Mouse (Mus musculus) midbrain, embryonic 14.5 days (tissue): ENCODE data around the gene Leng8. TPM values are rescaled to one million over a fixed set of nuclear protein-coding genes. Genes with fewer than 3 reads are reported as not detected.

Experiments
- ATAC-seq: fragments of 200-750 bp; cut with Nextera tagmentation; 2 replicates; pipeline ENCODE4 v1.8.0; 2017; ENCODE audit warnings: moderate number of reproducible peaks, moderate library complexity; ENCODE audit not compliant: low FRiP score, low TSS enrichment
- DNase-seq: peaks from one replicate; pipeline ENCODE4 v3.0.0-alpha.2; 2015
- H3K27ac ChIP-seq: fragments of 300-500 bp; sonication (generic); replicated peaks from 2 replicates; pipeline ENCODE4 v1.5.1; 2014; ENCODE audit warnings: mild to moderate bottlenecking, low read depth, low read length, moderate library complexity
- H3K27me3 ChIP-seq: fragments of 300-500 bp; sonication (generic); 2 replicates; pipeline ENCODE4 v1.6.1; 2014; ENCODE audit warnings: low read length, control low read depth, mixed read lengths; ENCODE audit not compliant: control insufficient read depth, insufficient read depth
- H3K36me3 ChIP-seq: fragments of 300-500 bp; sonication (generic); 2 replicates; pipeline ENCODE4 v1.6.1; 2014; ENCODE audit warnings: low read length, control low read depth; ENCODE audit not compliant: control insufficient read depth, insufficient read depth
- H3K4me1 ChIP-seq: fragments of 300-500 bp; sonication (generic); 2 replicates; pipeline ENCODE4 v1.6.1; 2014; ENCODE audit warnings: mild to moderate bottlenecking, antibody characterized with exemption, low read length, control low read depth; ENCODE audit not compliant: control insufficient read depth, insufficient read depth
- H3K4me2 ChIP-seq: fragments of 300-500 bp; sonication (generic); 2 replicates; pipeline ENCODE4 v1.6.1; 2014; ENCODE audit warnings: mild to moderate bottlenecking, low read length, moderate library complexity
- H3K4me3 ChIP-seq: fragments of 300-500 bp; sonication (generic); replicated peaks from 2 replicates; pipeline ENCODE4 v1.5.1; 2014; ENCODE audit warnings: low read depth, low read length
- H3K9ac ChIP-seq: fragments of 300-500 bp; sonication (generic); replicated peaks from 2 replicates; pipeline ENCODE4 v1.6.1; 2014; ENCODE audit warnings: mild to moderate bottlenecking, low read length, moderate library complexity
- H3K9me3 ChIP-seq: fragments of 300-500 bp; sonication (generic); 2 replicates; pipeline ENCODE4 v1.6.1; 2016; ENCODE audit warnings: low read length, control low read depth, mixed read lengths; ENCODE audit not compliant: control insufficient read depth
- WGBS: fragments of 180-500 bp; shearing (Covaris S2); extraction: QIAGEN DNeasy Blood & Tissue Kit; methylation state at CpG from one replicate; pipeline ENCODE4 v1.1.7; 2014; 5-methylcytosine and 5-hydroxymethylcytosine counted together
- polyA plus RNA-seq: library from polyadenylated mRNA; unstranded; fragments of >200 nt; fragmentation: Nextera tagmentation; extraction: Ambion mirVana; gene quantifications from 2 replicates; pipeline ENCODE4 v1.2.1, GENCODE M21; 2014

Leng8 gene
- polyA plus RNA-seq: 68.4 and 77.3 TPM in 2 replicates

DNA sequence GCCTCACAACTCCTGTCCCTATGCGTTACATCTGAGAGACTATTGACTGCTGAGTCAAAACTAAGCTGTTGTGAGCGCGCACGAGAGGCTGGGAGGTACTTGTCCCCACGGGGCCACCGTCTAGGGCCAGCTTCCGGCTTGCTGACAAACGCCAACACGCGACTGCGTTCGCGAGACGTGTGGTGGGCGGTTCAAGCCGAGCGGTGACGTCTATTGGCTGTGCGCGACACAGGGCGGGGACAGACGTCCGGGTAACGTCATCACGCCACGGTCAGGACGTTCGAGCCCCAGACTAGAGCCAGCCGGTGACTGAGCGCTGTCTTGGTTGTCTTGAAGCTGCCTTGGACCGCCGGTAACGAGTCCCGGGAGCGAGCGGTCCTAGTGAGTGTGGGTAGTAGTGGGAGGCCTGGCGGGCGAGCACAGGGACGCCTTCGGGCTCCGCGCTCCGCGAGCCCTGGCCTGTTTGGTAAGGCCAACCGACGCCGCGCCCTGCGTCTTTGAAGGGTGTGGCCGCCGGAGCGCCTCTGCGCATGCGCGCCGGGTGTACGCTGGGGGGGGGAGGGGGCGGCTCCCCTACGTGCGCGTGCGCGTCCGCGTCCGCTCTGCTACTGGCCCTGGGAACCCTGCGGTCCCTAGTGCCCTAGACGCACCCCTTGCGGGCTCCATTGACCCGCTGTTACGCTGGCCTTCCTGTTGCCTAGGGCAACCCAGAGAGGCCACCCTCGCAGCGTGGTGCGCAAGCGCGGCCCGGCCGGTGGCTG, at the start of gene Leng8:
Gene Leng8, plus strand, starts transcription at position 269 of the 761 bp plus-strand sequence.
- peak; percentile 99 for DNase-seq
- WGBS: under 1% methylated on average over 71 of the region's 78 CpGs
- Histone ChIP-seq H3K27ac (peak within 1 kb of the TSS; percentile 98), H3K9me3 (no peaks in the 10 kb centered on the region), H3K4me3 (peak within 1 kb of the TSS; percentile 78), H3K27me3 (no peaks in the 10 kb centered on the region), H3K4me2 (peak within 1 kb of the TSS; percentile 72), H3K4me1 (peaks cover 8% of the 10 kb centered on the region; the same call in 1 of the 2 replicates), H3K9ac (peak within 1 kb of the TSS; percentile 83), H3K36me3 (peaks cover 47% of the 10 kb centered on the region)
- peak; percentile 99 for ATAC-seq

DNA sequence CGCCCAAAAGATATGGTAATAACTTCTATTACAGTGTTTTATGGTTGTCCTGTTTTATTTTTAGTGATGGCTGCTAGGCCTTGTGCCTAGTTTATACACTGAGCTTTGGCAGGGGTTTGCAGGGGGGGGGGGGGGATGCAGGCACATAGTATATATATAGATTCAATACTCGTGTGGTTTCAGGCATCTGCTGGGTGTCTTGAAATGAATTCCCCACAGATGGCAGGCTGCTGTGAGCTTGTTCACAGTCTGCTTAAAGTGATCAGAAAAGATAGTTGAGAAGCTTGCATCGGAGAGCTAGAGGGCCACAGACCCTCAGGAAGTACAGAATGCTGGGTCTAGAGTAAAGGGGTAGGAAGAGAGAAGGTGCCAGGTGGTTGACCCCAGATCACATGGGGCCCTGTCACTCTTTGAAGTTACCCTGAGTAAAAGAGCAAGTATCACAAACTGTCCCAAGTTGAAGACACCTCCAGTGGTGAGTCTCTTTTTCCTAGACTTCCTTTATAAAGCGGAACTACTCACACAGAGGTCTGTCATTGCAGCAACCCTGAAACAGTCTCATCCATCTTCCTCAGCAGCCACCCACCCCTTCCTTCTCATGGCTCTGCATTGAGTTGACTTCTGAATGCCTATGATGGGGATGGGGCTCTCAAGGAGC, 49.5 kb upstream of the Leng8 start:
- H3K36me3 ChIP-seq: no peaks in the 10 kb centered on the region
- no peak overlapping the region for H3K4me2 ChIP-seq
- no peak overlapping the region for H3K9ac ChIP-seq
- no peaks in the 10 kb centered on the region for H3K9me3 ChIP-seq
- no peak overlapping the region for H3K4me3 ChIP-seq
- no peak for ATAC-seq
- DNase-seq: no peak
- no peaks in the 10 kb centered on the region for H3K4me1 ChIP-seq
- H3K27me3 ChIP-seq: no peaks in the 10 kb centered on the region
- H3K27ac ChIP-seq: no peak overlapping the region
- 81% methylated on average over 4 of the region's 4 CpGs for WGBS

DNA sequence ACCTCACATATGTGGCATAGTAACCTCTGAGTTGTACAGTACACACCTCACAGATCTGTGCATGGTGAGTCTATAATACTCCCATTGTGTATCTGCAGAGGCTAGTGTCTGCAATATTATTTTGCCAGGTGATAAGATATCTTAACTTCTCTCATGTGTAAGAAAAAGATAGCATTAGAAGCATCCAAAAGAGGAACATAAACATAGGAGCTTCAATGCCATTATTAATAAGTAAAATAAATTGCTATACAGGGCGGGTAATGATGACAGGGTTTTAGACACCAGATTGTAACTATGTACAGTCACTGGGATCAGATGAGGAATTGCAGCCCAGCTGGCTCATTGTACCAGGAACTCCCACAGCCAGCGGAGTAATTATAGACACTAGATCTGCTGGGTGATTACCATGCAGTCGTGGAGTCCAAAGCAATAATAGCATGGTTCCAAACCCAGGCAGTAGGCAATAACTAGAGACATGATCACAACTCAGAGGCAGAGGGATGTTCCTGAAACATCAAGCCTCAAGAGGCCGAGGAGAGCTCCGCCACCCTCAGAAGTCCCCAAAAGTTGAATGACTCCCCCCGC, 48.9 kb upstream of the Leng8 start:
- 85% methylated on average over 6 of the region's 6 CpGs for WGBS
- no peak overlapping the region for H3K4me2 ChIP-seq
- no peak for DNase-seq
- ATAC-seq: no peak
- H3K4me3 ChIP-seq: no peak overlapping the region
- no peaks in the 10 kb centered on the region for H3K9me3 ChIP-seq
- H3K36me3 ChIP-seq: no peaks in the 10 kb centered on the region
- no peak overlapping the region for H3K27ac ChIP-seq
- no peaks in the 10 kb centered on the region for H3K4me1 ChIP-seq
- H3K27me3 ChIP-seq: no peaks in the 10 kb centered on the region
- no peak overlapping the region for H3K9ac ChIP-seq

DNA sequence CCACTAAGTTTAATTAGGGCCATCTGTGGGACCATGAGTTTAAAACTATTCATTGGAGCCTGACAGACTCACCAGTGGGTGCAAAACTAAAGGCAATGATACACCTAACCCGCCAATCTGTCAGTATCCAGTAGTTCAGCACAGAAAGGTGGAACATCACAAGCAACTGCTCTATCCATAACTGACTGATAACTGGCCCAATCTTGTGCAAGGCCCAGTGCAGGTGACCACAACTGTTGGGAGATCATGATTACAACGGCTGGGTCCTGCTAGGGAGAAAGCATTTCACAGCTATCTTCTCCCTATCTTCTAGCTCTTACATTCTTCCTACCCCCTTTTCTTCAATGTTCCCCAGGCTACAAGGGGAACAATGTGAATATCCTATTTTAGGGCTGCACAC, 48.2 kb upstream of the Leng8 start:
- ATAC-seq (no peak), DNase-seq (no peak)
- Histone ChIP-seq H3K4me1 (no peaks in the 10 kb centered on the region), H3K4me2 (no peak overlapping the region), H3K9ac (no peak overlapping the region), H3K27me3 (no peaks in the 10 kb centered on the region), H3K27ac (no peak overlapping the region), H3K4me3 (no peak overlapping the region), H3K36me3 (no peaks in the 10 kb centered on the region), H3K9me3 (no peaks in the 10 kb centered on the region)
- WGBS: 80% methylated on average over 2 of the region's 2 CpGs

DNA sequence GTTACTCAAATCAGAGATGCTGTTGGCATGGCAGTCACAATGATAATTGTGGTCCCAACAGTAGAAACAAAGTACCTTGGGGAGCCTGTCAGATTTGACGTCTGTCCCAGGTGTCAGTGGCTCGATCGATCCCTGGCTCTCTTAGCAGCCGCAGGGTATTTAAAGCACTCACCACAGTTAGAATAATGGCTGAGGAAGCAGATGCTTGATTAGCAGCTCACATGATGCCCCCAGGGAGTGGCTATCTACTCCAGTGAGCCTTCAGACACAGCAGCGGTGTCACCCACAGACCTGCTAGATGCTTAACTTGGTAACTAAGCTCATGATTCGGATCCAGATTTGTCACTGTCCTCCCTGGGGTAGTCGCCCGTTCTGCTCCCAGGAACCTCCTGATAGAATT, 45.7 kb upstream of the Leng8 start:
- Histone ChIP-seq H3K4me2 (no peak overlapping the region), H3K9me3 (no peaks in the 10 kb centered on the region), H3K36me3 (no peaks in the 10 kb centered on the region), H3K27me3 (no peaks in the 10 kb centered on the region), H3K9ac (no peak overlapping the region), H3K4me1 (no peaks in the 10 kb centered on the region), H3K4me3 (no peak overlapping the region), H3K27ac (no peak overlapping the region)
- ATAC-seq (no peak), DNase-seq (peak; percentile 17)
- WGBS: 46% methylated on average over 8 of the region's 8 CpGs

DNA sequence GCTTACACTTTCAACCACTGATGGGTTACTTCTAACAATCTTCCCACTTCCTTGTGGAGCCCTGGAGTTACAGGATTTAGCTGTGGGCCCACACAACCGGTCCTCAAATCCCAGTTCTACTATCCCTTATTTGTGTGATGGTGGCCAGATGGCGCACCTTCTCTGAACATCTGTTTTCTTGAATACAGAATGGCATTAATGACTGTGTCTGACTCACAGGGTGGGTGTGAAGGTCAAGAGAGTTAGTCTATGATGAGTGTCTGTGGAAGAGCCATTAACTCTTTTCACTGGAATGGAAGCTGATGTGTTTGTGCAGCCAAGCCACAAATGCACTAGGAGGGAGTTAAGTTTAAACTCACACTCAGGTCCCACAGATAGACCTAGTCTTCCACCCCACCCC, 38.5 kb upstream of the Leng8 start:
- ATAC-seq: no peak

DNA sequence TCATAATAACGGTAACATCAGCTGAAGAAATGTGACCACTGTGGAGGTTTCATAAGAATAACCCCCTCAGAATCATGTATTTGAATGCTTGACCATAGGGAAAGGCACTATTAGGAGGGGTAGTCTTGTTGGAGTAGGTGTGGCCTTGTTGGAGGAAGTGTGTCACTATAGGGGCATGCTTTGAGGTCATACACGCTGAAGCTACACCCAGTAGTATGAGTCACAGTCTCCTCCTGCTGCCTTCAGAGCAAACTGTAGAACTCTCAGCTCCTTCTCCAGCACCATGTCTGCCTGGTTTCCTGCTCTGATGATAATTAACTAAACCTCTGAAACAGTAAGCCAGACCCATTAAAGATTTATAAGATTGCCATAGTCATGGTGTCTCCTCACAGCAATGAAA, 38.0 kb upstream of the Leng8 start:
- H3K4me3 ChIP-seq: no peak overlapping the region
- WGBS: 78% methylated on average over 2 of the region's 2 CpGs
- no peak for ATAC-seq
- no peak overlapping the region for H3K4me2 ChIP-seq
- DNase-seq: no peak
- H3K27ac ChIP-seq: no peak overlapping the region
- H3K27me3 ChIP-seq: no peaks in the 10 kb centered on the region
- H3K4me1 ChIP-seq: no peaks in the 10 kb centered on the region
- H3K9me3 ChIP-seq: no peaks in the 10 kb centered on the region
- H3K9ac ChIP-seq: no peak overlapping the region
- no peaks in the 10 kb centered on the region for H3K36me3 ChIP-seq

More for the DNA sequence above, 38.5 kb upstream of the Leng8 start:
- DNase-seq: no peak
- Histone ChIP-seq H3K4me3 (no peak overlapping the region), H3K4me1 (no peaks in the 10 kb centered on the region), H3K27me3 (no peaks in the 10 kb centered on the region), H3K27ac (no peak overlapping the region), H3K9me3 (no peaks in the 10 kb centered on the region), H3K36me3 (no peaks in the 10 kb centered on the region), H3K9ac (no peak overlapping the region), H3K4me2 (no peak overlapping the region)
- 73% methylated on average over 2 of the region's 2 CpGs for WGBS

DNA sequence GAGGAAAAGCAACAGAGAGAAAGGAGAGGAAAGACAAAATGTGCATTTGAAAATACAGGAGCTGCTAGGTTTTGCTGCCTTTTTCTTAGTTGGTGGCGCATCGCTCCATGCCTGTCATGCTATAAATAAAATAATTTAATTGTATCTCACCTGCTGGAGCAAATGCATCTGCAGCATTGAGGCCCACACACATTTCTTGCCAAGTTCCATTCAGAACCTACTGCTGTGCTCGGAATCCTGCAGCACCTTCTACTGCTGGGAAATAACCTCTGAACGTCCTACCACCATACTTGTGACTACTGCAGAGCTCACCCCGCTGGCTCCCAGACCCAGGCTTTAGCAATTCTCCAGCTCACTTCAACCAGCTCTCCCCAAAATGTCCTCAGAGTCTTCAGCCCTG, 35.7 kb upstream of the Leng8 start:
- no peak overlapping the region for H3K9ac ChIP-seq
- 84% methylated on average over 5 of the region's 5 CpGs for WGBS
- no peak overlapping the region for H3K4me3 ChIP-seq
- no peaks in the 10 kb centered on the region for H3K9me3 ChIP-seq
- H3K4me1 ChIP-seq: no peaks in the 10 kb centered on the region
- DNase-seq: no peak
- H3K36me3 ChIP-seq: no peaks in the 10 kb centered on the region
- no peak overlapping the region for H3K4me2 ChIP-seq
- H3K27me3 ChIP-seq: no peaks in the 10 kb centered on the region
- no peak overlapping the region for H3K27ac ChIP-seq
- no peak for ATAC-seq
